Mouse (Mus musculus) CH12.LX (cell line): ENCODE measurements around the gene Tmem251. TPM values are rescaled to one million over a fixed set of nuclear protein-coding genes. Genes with fewer than 3 reads are reported as not detected.

Experiments used
- DNase-seq: peaks from one replicate; pipeline ENCODE4 v3.0.0-alpha.2; 2013; ENCODE audit errors: extremely low read depth
- H3K27ac ChIP-seq: 2 replicates; pipeline ENCODE4 v1.5.1; 2012; ENCODE audit warnings: low read depth, mild to moderate bottlenecking, control low read depth, moderate library complexity; ENCODE audit not compliant: insufficient read depth
- H3K27me3 ChIP-seq: replicated peaks from 2 replicates; pipeline ENCODE3; 2012; ENCODE audit warnings: inconsistent platforms
- H3K36me3 ChIP-seq, 2 experiments: replicated peaks in 1 of 2; 2 replicates each; pipeline versions ENCODE3 to v1.6.1; 2012; ENCODE audit warnings: inconsistent platforms in 1 of 2, low read length in 1 of 2, mild to moderate bottlenecking in 1 of 2, mixed read lengths in 1 of 2, moderate library complexity in 1 of 2; ENCODE audit not compliant: control insufficient read depth in 1 of 2, insufficient read depth in 1 of 2
- H3K4me1 ChIP-seq, 2 experiments: 2 replicates each; pipeline ENCODE4 v1.6.1; 2012; ENCODE audit warnings: inconsistent platforms in 1 of 2, moderate library complexity in 1 of 2; ENCODE audit not compliant: insufficient read depth in 2 of 2, control insufficient read depth in 1 of 2
- H3K4me2 ChIP-seq: 2 replicates; pipeline ENCODE4 v1.6.1; 2012; ENCODE audit warnings: low read depth, mild to moderate bottlenecking, control low read depth; ENCODE audit not compliant: poor library complexity, insufficient read depth, severe bottlenecking
- H3K4me3 ChIP-seq, 3 experiments: fragments of 150-350 bp in 1 of 3; sonication (generic) in 1 of 3; replicated peaks in 1 of 3; 2 replicates each; pipeline versions ENCODE3 to v1.5.1; 2011 to 2012; ENCODE audit warnings: low read depth in 2 of 3, low read length in 2 of 3, mild to moderate bottlenecking in 2 of 3, moderate library complexity in 2 of 3, control low read depth in 1 of 3, improper control_type of control experiment in 1 of 3, inconsistent platforms in 1 of 3, mixed read lengths in 1 of 3; ENCODE audit not compliant: poor library complexity in 1 of 3
- H3K79me2 ChIP-seq: replicated peaks from 2 replicates; pipeline ENCODE4 v1.6.1; 2012; ENCODE audit warnings: mild to moderate bottlenecking, moderate library complexity; ENCODE audit not compliant: control insufficient read depth, poor library complexity, insufficient read depth, severe bottlenecking; ENCODE audit errors: extremely low read depth
- H3K9ac ChIP-seq: 2 replicates; pipeline ENCODE4 v1.6.1; 2012; ENCODE audit warnings: low read depth, mild to moderate bottlenecking, control low read depth, moderate library complexity; ENCODE audit not compliant: insufficient read depth
- H3K9me3 ChIP-seq: replicated peaks from 2 replicates; pipeline ENCODE3; 2012; ENCODE audit warnings: low read length, inconsistent platforms, mixed read lengths
- CHD2 ChIP-seq: IDR thresholded peaks from 2 replicates; pipeline ENCODE4 v1.6.1; 2011; ENCODE audit warnings: low read length, improper control_type of control experiment
- CTCF ChIP-seq, 2 experiments: IDR thresholded peaks in 1 of 2; conservative IDR thresholded peaks in 1 of 2; 2 replicates each; pipeline ENCODE4 v1.5.1; 2011 to 2012; ENCODE audit warnings: low read depth in 2 of 2, low read length in 2 of 2, improper control_type of control experiment in 1 of 2, inconsistent platforms in 1 of 2, mild to moderate bottlenecking in 1 of 2, moderate library complexity in 1 of 2
- E2F4 ChIP-seq: IDR thresholded peaks from 2 replicates; pipeline ENCODE4 v1.6.1; 2011; ENCODE audit warnings: low read depth, low read length, improper control_type of control experiment; ENCODE audit not compliant: insufficient replicate concordance
- ETS1 ChIP-seq: conservative IDR thresholded peaks from 2 replicates; pipeline ENCODE4 v1.6.1; 2012; ENCODE audit warnings: low read depth, mild to moderate bottlenecking, inconsistent platforms, low read length, improper control_type of control experiment, moderate library complexity
- HCFC1 ChIP-seq: IDR thresholded peaks from 2 replicates; pipeline ENCODE4 v1.6.1; 2012; ENCODE audit warnings: low read depth, mild to moderate bottlenecking, inconsistent platforms, low read length, improper control_type of control experiment
- IRF4 ChIP-seq: IDR thresholded peaks from 2 replicates; pipeline ENCODE4 v1.6.1; 2014; ENCODE audit warnings: low read depth, mild to moderate bottlenecking, inconsistent platforms, low read length, improper control_type of control experiment
- JUN ChIP-seq: IDR thresholded peaks from 2 replicates; pipeline ENCODE4 v1.6.1; 2011; ENCODE audit warnings: low read depth, mild to moderate bottlenecking, low read length, improper control_type of control experiment, moderate library complexity; ENCODE audit not compliant: insufficient read depth
- JUND ChIP-seq: conservative IDR thresholded peaks from 2 replicates; pipeline ENCODE4 v1.6.1; 2011; ENCODE audit warnings: low read depth, low read length, improper control_type of control experiment
- MAFK ChIP-seq: IDR thresholded peaks from 2 replicates; pipeline ENCODE4 v1.6.1; 2011; ENCODE audit warnings: low read length, improper control_type of control experiment; ENCODE audit not compliant: insufficient replicate concordance
- MAZ ChIP-seq: IDR thresholded peaks from 2 replicates; pipeline ENCODE4 v1.6.1; 2012; ENCODE audit warnings: low read depth, mild to moderate bottlenecking, inconsistent platforms, low read length, improper control_type of control experiment, moderate library complexity
- MEF2A ChIP-seq: IDR thresholded peaks from 2 replicates; pipeline ENCODE4 v1.6.1; 2014; ENCODE audit warnings: low read depth, mild to moderate bottlenecking, inconsistent platforms, low read length, improper control_type of control experiment, borderline replicate concordance
- MYC ChIP-seq: IDR thresholded peaks from 2 replicates; pipeline ENCODE4 v1.6.1; 2011; ENCODE audit warnings: low read depth, mild to moderate bottlenecking, improper control_type of control experiment, low read length
- NELFE ChIP-seq: IDR thresholded peaks from 2 replicates; pipeline ENCODE4 v1.6.1; 2011; ENCODE audit warnings: low read depth, low read length, improper control_type of control experiment
- NRF1 ChIP-seq: IDR thresholded peaks from 2 replicates; pipeline ENCODE4 v1.6.1; 2014; ENCODE audit warnings: low read depth, mild to moderate bottlenecking, inconsistent platforms, low read length, improper control_type of control experiment, moderate library complexity
- PAX5 ChIP-seq: IDR thresholded peaks from 2 replicates; pipeline ENCODE4 v1.6.1; 2012; ENCODE audit warnings: low read length, inconsistent platforms, mixed read lengths
- POLR2A ChIP-seq: IDR thresholded peaks from 2 replicates; pipeline ENCODE4 v1.6.1; 2011; ENCODE audit warnings: low read depth, mild to moderate bottlenecking, improper control_type of control experiment, low read length
- RCOR1 ChIP-seq: conservative IDR thresholded peaks from 2 replicates; pipeline ENCODE4 v1.6.1; 2012; ENCODE audit warnings: low read depth, mild to moderate bottlenecking, inconsistent platforms, low read length, improper control_type of control experiment
- SIN3A ChIP-seq: IDR thresholded peaks from 2 replicates; pipeline ENCODE4 v1.6.1; 2012; ENCODE audit warnings: low read length, improper control_type of control experiment, inconsistent platforms
- SMC3 ChIP-seq: IDR thresholded peaks from 2 replicates; pipeline ENCODE4 v1.6.1; 2011; ENCODE audit warnings: low read depth, low read length, improper control_type of control experiment
- TCF12 ChIP-seq: IDR thresholded peaks from 2 replicates; pipeline ENCODE4 v1.6.1; 2014; ENCODE audit warnings: low read depth, mild to moderate bottlenecking, inconsistent platforms, low read length, improper control_type of control experiment
- UBTF ChIP-seq: IDR thresholded peaks from 2 replicates; pipeline ENCODE4 v1.6.1; 2012; ENCODE audit warnings: low read depth, mild to moderate bottlenecking, inconsistent platforms, low read length, improper control_type of control experiment, moderate library complexity
- USF2 ChIP-seq: conservative IDR thresholded peaks from 2 replicates; pipeline ENCODE4 v1.6.1; 2011; ENCODE audit warnings: low read depth, low read length, improper control_type of control experiment
- ZC3H11A ChIP-seq: IDR thresholded peaks from 2 replicates; pipeline ENCODE4 v1.6.1; 2012; ENCODE audit warnings: low read depth, mild to moderate bottlenecking, inconsistent platforms, low read length, improper control_type of control experiment
- ZMIZ1 ChIP-seq: IDR thresholded peaks from 2 replicates; pipeline ENCODE4 v1.6.1; 2012; ENCODE audit warnings: low read depth, mild to moderate bottlenecking, inconsistent platforms, low read length, improper control_type of control experiment
- dilution Hi-C: fragments of 300-500 bp; cut with MboI; formaldehyde crosslinking; loops from 2 replicates; pipeline ENCODE4 v1.14.3; 2020; ENCODE audit warnings: low sequenced_read_pairs; ENCODE audit not compliant: extremely low pct_unique_long_range_greater_than_20kb, extremely low pct_ligation_motif_present
- in situ Hi-C: fragments of 300-500 bp; cut with MboI; formaldehyde crosslinking; loops from 3 replicates; pipeline ENCODE4 v1.14.3; 2019; ENCODE audit warnings: low sequenced_read_pairs, low pct_ligation_motif_present, low pct_unique_long_range_greater_than_20kb, mixed read lengths
- polyA plus RNA-seq: library from polyadenylated mRNA; unstranded; fragments of >175 nt; gene quantifications from 2 replicates; pipeline ENCODE4 v1.2.1, GENCODE M21; 2012; ENCODE audit warnings: low read depth; ENCODE audit not compliant: insufficient read length
- total RNA-seq, 2 experiments: library from RNA; depleted of rRNA; stranded (reverse); fragments of 300-350 nt in 1 of 2; fragments of >200 nt in 1 of 2; gene quantifications; 2 replicates each; pipeline ENCODE4 v1.2.3; 2012 to 2014

Gene Tmem251
- total and polyA plus RNA-seq, 3 experiments = 3.9 to 13.9 (median 11.1) TPM

DNA sequence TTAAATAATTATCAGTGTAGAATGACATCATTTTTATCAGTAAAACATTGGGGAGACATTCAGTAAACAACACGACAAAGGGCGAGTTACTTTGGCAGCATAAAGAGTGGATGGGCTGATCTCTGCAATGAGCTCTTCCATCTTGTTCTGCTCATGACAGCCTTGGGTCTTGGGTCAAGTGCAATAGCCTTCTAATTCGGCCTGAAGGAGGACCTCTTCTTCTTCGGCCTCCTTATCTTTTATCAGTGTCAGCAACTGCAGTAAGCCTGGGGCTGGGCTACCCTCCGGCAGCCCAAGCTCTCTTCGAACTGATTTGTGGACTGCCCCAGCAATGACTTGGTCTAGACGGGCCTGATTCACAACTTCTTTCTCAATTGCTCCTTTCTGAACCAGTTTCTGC is 1.5 kb upstream of the Tmem251 start:
- Histone ChIP-seq H3K36me3 (peaks cover 2 to 29% of the 10 kb centered on the region in 2 experiments), H3K27ac (no peak overlapping the region), H3K27me3 (no peaks in the 10 kb centered on the region), H3K9me3 (no peaks in the 10 kb centered on the region)
- no peak for DNase-seq
- no peak for TF ChIP-seq UBTF
- no peak for TF ChIP-seq MEF2A
- TF ChIP-seq SIN3A = no peak
- TF ChIP-seq MAFK = no peak
- no peak for TF ChIP-seq IRF4
- TF ChIP-seq RCOR1 = no peak
- TF ChIP-seq, all 38 proteins: peak for 0
- no peak overlapping the region for H3K9ac ChIP-seq
- peaks cover 0 to 31% of the 10 kb centered on the region in 2 experiments; a peak in 2 of 4 replicates for H3K4me1 ChIP-seq
- in situ Hi-C loops = loop anchor here (10.0 kb wide), 1 partner anchor 323 kb away; no protein-coding TSS in a partner anchor
- no peak overlapping the region for H3K4me3 ChIP-seq
- dilution Hi-C loops = no loop called here
- no peak overlapping the region for H3K4me2 ChIP-seq
- H3K79me2 ChIP-seq = peaks cover 24% of the 10 kb centered on the region

DNA sequence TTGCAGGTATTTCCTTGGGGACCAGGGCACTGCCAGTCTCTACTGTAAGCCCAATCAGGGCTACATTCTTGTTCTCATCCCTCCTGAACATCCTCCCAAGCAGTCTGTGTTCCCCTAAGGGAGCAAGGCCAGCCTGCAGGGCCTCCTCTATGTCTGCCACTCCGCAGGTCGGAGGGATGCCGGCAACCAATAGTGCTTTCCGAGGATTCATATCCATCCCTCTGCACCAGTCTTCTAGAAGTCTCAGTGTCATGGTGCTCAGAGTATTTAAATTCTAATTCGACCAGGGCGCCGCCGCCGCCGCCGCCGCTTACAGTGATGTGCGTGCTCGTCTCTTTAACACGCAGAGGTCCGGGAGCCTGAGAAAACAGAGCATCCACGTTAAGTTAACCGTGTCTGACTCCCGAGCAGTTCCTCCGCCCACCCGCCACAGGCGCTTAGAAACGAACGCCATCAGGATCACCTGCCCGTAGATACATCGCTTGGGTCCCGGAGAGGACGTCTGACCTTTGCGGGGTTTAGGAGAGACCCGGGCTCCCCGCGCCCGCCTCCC is 450 bp upstream of the Tmem251 start:
- Histone ChIP-seq H3K9me3 (no peaks in the 10 kb centered on the region), H3K36me3 (peaks cover 3 to 40% of the 10 kb centered on the region in 2 experiments), H3K79me2 (peaks cover 31% of the 10 kb centered on the region), H3K4me2 (peak overlapping the region; percentile 74), H3K4me1 (peaks cover 0 to 31% of the 10 kb centered on the region in 2 experiments; a peak in 2 of 4 replicates), H3K27me3 (no peaks in the 10 kb centered on the region), H3K27ac (0 out of 2 replicates have a peak overlapping the region, but pooled peaks have one; percentile 12), H3K9ac (peak overlapping the region; percentile 50)
- in situ Hi-C loops = loop anchor here (10.0 kb wide), 1 partner anchor 322 kb away; no protein-coding TSS in a partner anchor
- peak; percentile 27 for DNase-seq
- dilution Hi-C loops = no loop called here
- TF ChIP-seq UBTF (0 out of 2 replicates have a peak, but pooled peaks have one; percentile 46), HCFC1 (no peak)
- TF ChIP-seq, all 38 proteins: peak for 1
- peak overlapping the region; percentile 62 to 84 (median 80) for H3K4me3 ChIP-seq

DNA sequence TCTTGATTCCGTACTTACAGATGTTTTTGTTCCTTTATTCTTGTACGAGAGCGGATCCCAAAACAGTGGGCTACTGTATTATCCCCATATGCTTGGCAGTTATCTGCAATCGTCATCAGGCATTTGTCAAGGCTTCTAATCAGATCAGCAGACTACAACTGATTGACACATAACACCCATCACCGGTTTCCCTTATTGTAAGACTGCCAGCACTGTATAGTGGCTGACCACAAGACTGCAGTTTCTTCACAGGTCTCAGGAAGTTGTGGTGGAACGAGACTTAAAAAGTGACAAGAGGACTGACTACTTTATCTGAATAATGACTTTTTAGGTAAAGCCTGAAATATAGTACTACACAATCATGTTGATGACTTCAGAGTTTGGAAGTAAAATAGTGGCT is 1.3 kb downstream of the Tmem251 start:
- Histone ChIP-seq H3K9me3 (no peaks in the 10 kb centered on the region), H3K4me3 (peak overlapping the region; percentile 78 to 84 (median 80)), H3K36me3 (peaks cover 10 to 54% of the 10 kb centered on the region in 2 experiments), H3K9ac (peak overlapping the region; percentile 81; the same call in 1 of the 2 replicates), H3K27ac (no peak overlapping the region), H3K27me3 (no peaks in the 10 kb centered on the region), H3K4me2 (peak overlapping the region; percentile 90), H3K4me1 (peaks cover 0 to 33% of the 10 kb centered on the region in 2 experiments; a peak in 2 of 4 replicates), H3K79me2 (peaks cover 41% of the 10 kb centered on the region)
- peak; percentile 83 for DNase-seq
- dilution Hi-C loops = no loop called here
- in situ Hi-C loops = loop anchor here (10.0 kb wide), 1 partner anchor 320 kb away; no protein-coding TSS in a partner anchor
- TF ChIP-seq SMC3 (no peak), TCF12 (no peak), ETS1 (peak; percentile 42; the same call in 1 of the 2 replicates), UBTF (no peak), E2F4 (no peak), PAX5 (no peak), USF2 (no peak), JUN (no peak), ZC3H11A (no peak), NRF1 (no peak), MYC (no peak), CHD2 (no peak), HCFC1 (no peak; the same call in 1 of the 2 replicates), IRF4 (no peak), MEF2A (no peak), MAZ (no peak), JUND (0 out of 2 replicates have a peak, but pooled peaks have one; percentile 27), CTCF (conservative IDR thresholded peaks at IDR 0.05 in 1 of 2, IDR thresholded peaks at IDR 0.05 in 1 of 2; ENCODE audit: low read depth in 2 of 2, low read length in 2 of 2) (peak; percentile 10 to 41; a peak in 2 of 4 replicates), POLR2A (no peak), ZMIZ1 (no peak), NELFE (no peak), MAFK (no peak)
